Mouse (Mus musculus): ENCODE data around the gene Tpm1.
A peak's percentile ranks its signal among the peaks of the same experiment; 100 is the strongest.

Tpm1 gene

GRCm38 (mm10) chr9:67046881-67047605 lies 2.2 kb downstream of the Tpm1 start:
- peak; percentile 58 for DNase-seq (ENCODE audit: low read depth, low spot score)

GRCm38 (mm10) chr9:67045966-67046602 lies 3.1 kb downstream of the Tpm1 start:
- DNase-seq (ENCODE audit: low read depth, low spot score) = no peak

GRCm38 (mm10) chr9:67045306-67045675 lies 3.9 kb downstream of the Tpm1 start:
- peak; percentile 66 for DNase-seq (ENCODE audit: low read depth, low spot score)

GRCm38 (mm10) chr9:67044551-67045305 lies 4.5 kb downstream of the Tpm1 start:
- peak; percentile 96 for DNase-seq (ENCODE audit: low read depth, low spot score)

GRCm38 (mm10) chr9:67043231-67044199 lies 5.7 kb downstream of the Tpm1 start:
- DNase-seq (ENCODE audit: low read depth, low spot score) = peak; percentile 100

GRCm38 (mm10) chr9:67042813-67043207 lies 6.4 kb downstream of the Tpm1 start:
- DNase-seq (ENCODE audit: low read depth, low spot score) = no peak

GRCm38 (mm10) chr9:67041840-67042812 lies 7.1 kb downstream of the Tpm1 start:
- DNase-seq (ENCODE audit: low read depth, low spot score) = no peak

GRCm38 (mm10) chr9:67040963-67041839 lies 8.0 kb downstream of the Tpm1 start:
- DNase-seq (ENCODE audit: low read depth, low spot score) = peak; percentile 62

- DNase-seq (ENCODE audit: low read depth, low spot score) = no peak
These were observed 9.3 kb downstream of the Tpm1 start for GRCm38 (mm10) chr9:67039867-67040266.

- DNase-seq (ENCODE audit: low read depth, low spot score) = no peak
These were observed 10.5 kb downstream of the Tpm1 start for GRCm38 (mm10) chr9:67038686-67039085.

GRCm38 (mm10) chr9:67037666-67038065 lies 11.5 kb downstream of the Tpm1 start:
- DNase-seq (ENCODE audit: low read depth, low spot score) = no peak

GRCm38 (mm10) chr9:67036527-67037118 lies 12.6 kb downstream of the Tpm1 start:
- no peak for DNase-seq (ENCODE audit: low read depth, low spot score)

GRCm38 (mm10) chr9:67035957-67036451 lies 13.2 kb downstream of the Tpm1 start:
- DNase-seq (ENCODE audit: low read depth, low spot score) = peak; percentile 95

- DNase-seq (ENCODE audit: low read depth, low spot score) = no peak
These were observed 14.5 kb downstream of the Tpm1 start for GRCm38 (mm10) chr9:67034677-67035076.

- peak; percentile 69 for DNase-seq (ENCODE audit: low read depth, low spot score)
These were observed 16.2 kb downstream of the Tpm1 start for GRCm38 (mm10) chr9:67033016-67033415.

GRCm38 (mm10) chr9:67032611-67033010 lies 16.6 kb downstream of the Tpm1 start:
- DNase-seq (ENCODE audit: low read depth, low spot score) = no peak

- no peak for DNase-seq (ENCODE audit: low read depth, low spot score)
These were observed 19.7 kb downstream of the Tpm1 start for GRCm38 (mm10) chr9:67029518-67029917.

- DNase-seq (ENCODE audit: low read depth, low spot score) = no peak
These were observed 20.3 kb downstream of the Tpm1 start for GRCm38 (mm10) chr9:67028929-67029328.
